Mouse (Mus musculus) testis, adult 2 months (tissue): Measurements from ENCODE around the gene Nbdy. TPM values are rescaled to one million over a fixed set of nuclear protein-coding genes. Genes with fewer than 3 reads are reported as not detected.

Experiments used
- H3K27ac ChIP-seq: fragments of 200-500 bp; 2 replicates; pipeline ENCODE4 v1.5.1; 2012; ENCODE audit warnings: low read depth, low read length; ENCODE audit not compliant: control insufficient read depth, insufficient read depth
- H3K27me3 ChIP-seq: fragments of 200-500 bp; 2 replicates; pipeline ENCODE4 v1.6.1; 2012; ENCODE audit warnings: mild to moderate bottlenecking, low read length, moderate library complexity; ENCODE audit not compliant: control insufficient read depth, insufficient read depth
- H3K36me3 ChIP-seq: fragments of 200-500 bp; 2 replicates; pipeline ENCODE4 v1.6.1; 2012; ENCODE audit warnings: mild to moderate bottlenecking, low read length; ENCODE audit not compliant: control insufficient read depth, insufficient read depth
- H3K4me1 ChIP-seq: fragments of 200-500 bp; 2 replicates; pipeline ENCODE4 v1.6.1; 2012; ENCODE audit warnings: low read length; ENCODE audit not compliant: control insufficient read depth, insufficient read depth
- H3K4me3 ChIP-seq: fragments of 200-500 bp; 2 replicates; pipeline ENCODE4 v1.5.1; 2012; ENCODE audit warnings: low read depth, mild to moderate bottlenecking, low read length, moderate library complexity, mixed read lengths; ENCODE audit not compliant: control insufficient read depth
- CTCF ChIP-seq: fragments of 200-500 bp; IDR thresholded peaks from 2 replicates; pipeline ENCODE4 v1.5.1; 2012; ENCODE audit warnings: low read depth, mild to moderate bottlenecking, inconsistent platforms, low read length, moderate library complexity; ENCODE audit not compliant: control insufficient read depth, insufficient read depth, insufficient replicate concordance
- POLR2A ChIP-seq: fragments of 200-500 bp; IDR thresholded peaks from 2 replicates; pipeline ENCODE4 v1.6.1; 2012; ENCODE audit warnings: low read depth, mild to moderate bottlenecking, inconsistent platforms, low read length, moderate library complexity; ENCODE audit not compliant: control insufficient read depth
- polyA plus RNA-seq: library from polyadenylated mRNA; depleted of rRNA; stranded (reverse); fragments of >200 nt; gene quantifications from 2 replicates; pipeline ENCODE4 v1.2.3, GENCODE M21; 2012; rRNA removed

The Nbdy gene
- polyA plus RNA-seq, 1 experiment: 8.6 TPM

DNA sequence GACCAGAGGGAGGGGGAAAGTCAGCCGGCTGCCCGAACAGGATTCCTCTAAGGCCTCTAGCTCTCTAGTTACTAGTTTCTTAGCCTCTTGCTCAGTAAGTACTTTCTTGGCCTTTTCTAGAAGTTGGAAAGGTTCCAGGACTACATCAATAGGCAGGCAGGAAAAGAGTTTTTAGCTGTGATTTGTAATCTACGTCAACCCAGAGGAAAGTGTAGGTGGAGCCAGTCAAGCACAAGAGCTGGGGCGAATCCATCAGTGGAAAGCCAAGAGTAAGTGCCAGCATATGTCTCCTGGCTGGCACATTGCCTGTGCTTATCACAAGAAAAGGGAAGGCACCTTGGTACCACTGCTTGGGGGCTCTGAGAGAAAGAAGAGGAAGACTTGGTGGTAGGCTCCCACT, 12.3 kb downstream of the Nbdy start:
- Histone ChIP-seq H3K36me3 (no peaks in the 10 kb centered on the region), H3K27me3 (no peaks in the 10 kb centered on the region), H3K4me1 (no peaks in the 10 kb centered on the region), H3K27ac (no peak overlapping the region), H3K4me3 (no peak overlapping the region)
- TF ChIP-seq CTCF (no peak), POLR2A (no peak)

- no peaks in the 10 kb centered on the region for H3K27me3 ChIP-seq
- no peaks in the 10 kb centered on the region for H3K4me1 ChIP-seq
- H3K4me3 ChIP-seq: no peak overlapping the region
- no peak overlapping the region for H3K27ac ChIP-seq
- TF ChIP-seq POLR2A (no peak), CTCF (no peak)
- H3K36me3 ChIP-seq: no peaks in the 10 kb centered on the region
These were observed 19.1 kb downstream of the Nbdy start for GRCm38 (mm10) chrX:153742493-153742892.

DNA sequence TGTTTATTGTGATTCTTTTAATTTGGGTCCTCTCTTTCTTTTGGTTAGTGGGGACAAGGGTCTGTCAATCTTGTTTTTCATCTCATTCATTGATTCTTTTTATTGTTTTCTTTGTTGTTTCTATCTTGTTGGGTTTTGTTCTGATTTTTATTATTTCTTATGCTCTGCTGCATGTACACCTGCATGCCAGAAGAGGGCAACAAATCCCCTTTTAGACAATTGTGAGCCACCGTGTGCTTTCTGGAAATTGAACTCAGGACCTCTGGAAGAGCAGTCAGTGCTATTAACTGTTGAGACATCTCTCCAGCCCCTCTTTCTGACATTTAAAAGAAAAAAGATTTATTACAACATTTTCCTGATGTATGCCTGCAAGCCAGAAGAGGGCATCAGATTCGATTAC, 25.8 kb downstream of the Nbdy start:
- Histone ChIP-seq H3K36me3 (no peaks in the 10 kb centered on the region), H3K4me1 (no peaks in the 10 kb centered on the region), H3K27ac (no peak overlapping the region), H3K27me3 (no peaks in the 10 kb centered on the region), H3K4me3 (no peak overlapping the region)
- no peak for TF ChIP-seq CTCF

Other genes starting within 250 kb of the Nbdy start
- gene Ubqln2, start 225.4 kb upstream of the Nbdy start, polyA plus RNA-seq: 8.6 and 11.6 TPM in 2 replicates
- gene Cypt3, start 165.0 kb upstream of the Nbdy start, polyA plus RNA-seq: 136 and 181 TPM in 2 replicates
- 0.17 and 0.25 TPM in 2 replicates for gene Kctd12b, start 27.2 kb upstream of the Nbdy start, polyA plus RNA-seq
- 0.49 and 0.64 TPM in 2 replicates for gene Spin2c, start 108.6 kb downstream of the Nbdy start, polyA plus RNA-seq